Mouse (Mus musculus): ENCODE measurements around the gene Macrod1. TPM values are rescaled to one million over a fixed set of nuclear protein-coding genes. Genes with fewer than 3 reads are reported as not detected.

Gene Macrod1
- total RNA-seq, 2 experiments from 2014 or later, result 12.2 to 13.2 TPM

GRCm38 (mm10) chr19:7130317-7130716, 73.7 kb downstream of the Macrod1 start:
- intact Hi-C loops (cut with DNase I), result no loop called here

GRCm38 (mm10) chr19:7133436-7133835, 76.8 kb downstream of the Macrod1 start:
- intact Hi-C loops (cut with DNase I), result no loop called here
- no peak for DNase-seq (ENCODE audit: low spot score in 2 of 2)

More at GRCm38 (mm10) chr19:7130317-7130716, 73.7 kb downstream of the Macrod1 start:
- DNase-seq (ENCODE audit: low spot score in 2 of 2), result no peak

- intact Hi-C loops (cut with DNase I), result no loop called here
- DNase-seq (ENCODE audit: low spot score in 2 of 2), result no peak
Observed at GRCm38 (mm10) chr19:7134631-7135091, 78.1 kb downstream of the Macrod1 start.

- DNase-seq (ENCODE audit: low spot score in 2 of 2), result no peak
- intact Hi-C loops (cut with DNase I), result no loop called here
Observed at GRCm38 (mm10) chr19:7135525-7135924, 78.9 kb downstream of the Macrod1 start.

- DNase-seq (ENCODE audit: low spot score in 2 of 2), result no peak
Observed at GRCm38 (mm10) chr19:7136016-7136415, 79.4 kb downstream of the Macrod1 start.

GRCm38 (mm10) chr19:7136714-7137498, 80.3 kb downstream of the Macrod1 start:
- no peak for DNase-seq (ENCODE audit: low spot score in 2 of 2)
- intact Hi-C loops (cut with DNase I), result no loop called here

More at GRCm38 (mm10) chr19:7136016-7136415, 79.4 kb downstream of the Macrod1 start:
- intact Hi-C loops (cut with DNase I), result no loop called here

- intact Hi-C loops (cut with DNase I), result no loop called here
- no peak for DNase-seq (ENCODE audit: low spot score in 2 of 2)
Observed at GRCm38 (mm10) chr19:7138327-7138726, 81.7 kb downstream of the Macrod1 start.

GRCm38 (mm10) chr19:7139321-7139720, 82.7 kb downstream of the Macrod1 start:
- intact Hi-C loops (cut with DNase I), result no loop called here
- no peak for DNase-seq (ENCODE audit: low spot score in 2 of 2)

GRCm38 (mm10) chr19:7140373-7140772, 83.8 kb downstream of the Macrod1 start:
- no peak for DNase-seq (ENCODE audit: low spot score in 2 of 2)
- intact Hi-C loops (cut with DNase I), result no loop called here

- peak in 1 of 2 experiments; percentile 79 for DNase-seq (ENCODE audit: low spot score in 2 of 2)
- intact Hi-C loops (cut with DNase I), result no loop called here
Observed at GRCm38 (mm10) chr19:7140856-7141421, 84.3 kb downstream of the Macrod1 start.

GRCm38 (mm10) chr19:7142207-7142915, 85.8 kb downstream of the Macrod1 start:
- intact Hi-C loops (cut with DNase I), result no loop called here
- no peak for DNase-seq (ENCODE audit: low spot score in 2 of 2)

GRCm38 (mm10) chr19:7143854-7144253, 87.2 kb downstream of the Macrod1 start:
- intact Hi-C loops (cut with DNase I), result no loop called here
- peak; percentile 72 to 87 for DNase-seq (ENCODE audit: low spot score in 2 of 2)

- intact Hi-C loops (cut with DNase I), result no loop called here
- DNase-seq (ENCODE audit: low spot score in 2 of 2), result no peak
Observed at GRCm38 (mm10) chr19:7144458-7144857, 87.8 kb downstream of the Macrod1 start.

GRCm38 (mm10) chr19:7146376-7146775, 89.8 kb downstream of the Macrod1 start:
- intact Hi-C loops (cut with DNase I), result no loop called here
- no peak for DNase-seq (ENCODE audit: low spot score in 2 of 2)

- DNase-seq (ENCODE audit: low spot score in 2 of 2), result peak in 1 of 2 experiments; percentile 85
- intact Hi-C loops (cut with DNase I), result loop anchor here (2.0 kb wide), 1 partner anchor 65 kb away; no protein-coding TSS in a partner anchor
Observed at GRCm38 (mm10) chr19:7148096-7148495, 91.5 kb downstream of the Macrod1 start.

GRCm38 (mm10) chr19:7148541-7149085, 92.0 kb downstream of the Macrod1 start:
- intact Hi-C loops (cut with DNase I), result loop anchor here (2.0 kb wide), 1 partner anchor 66 kb away; no protein-coding TSS in a partner anchor
- DNase-seq (ENCODE audit: low spot score in 2 of 2), result peak in 1 of 2 experiments; percentile 55

- intact Hi-C loops (cut with DNase I), result loop anchor here (2.0 kb wide), 1 partner anchor 66 kb away; no protein-coding TSS in a partner anchor
- no peak for DNase-seq (ENCODE audit: low spot score in 2 of 2)
Observed at GRCm38 (mm10) chr19:7149158-7149685, 92.6 kb downstream of the Macrod1 start.

GRCm38 (mm10) chr19:7151300-7151926, 94.8 kb downstream of the Macrod1 start:
- intact Hi-C loops (cut with DNase I), result no loop called here
- no peak for DNase-seq (ENCODE audit: low spot score in 2 of 2)

All from left cerebral cortex, postnatal 25 days (tissue).